Comparison of ENCODE assay signal across 22 mouse cellular contexts in genomic region chr4:62463124-62463523, GRCm38 (mm10). TPM values are rescaled to one million over a fixed set of nuclear protein-coding genes. Genes with fewer than 3 reads are reported as not detected.
"Had no signal": no experiment of that assay in that cellular context is flagged by ENCODE, and none has a peak within 500 bp of the region (broad histone marks: within the 10 kb centered on the region; RNA-seq: fewer than 3 reads in every experiment).

No protein-coding gene starts in this region.

- H3K27me3 ChIP-seq: limb, embryonic 12.5 days; limb, embryonic 15.5 days; midbrain, embryonic 12.5 days; midbrain, embryonic 15.5 days; neural tube, embryonic 12.5 days; neural tube, embryonic 15.5 days; stomach, embryonic 15.5 days had no signal

- H3K36me3 ChIP-seq: neural tube, embryonic 12.5 days; stomach, embryonic 15.5 days had no signal

- H3K9me3 ChIP-seq: limb, embryonic 12.5 days; limb, embryonic 15.5 days; midbrain, embryonic 12.5 days; midbrain, embryonic 15.5 days; neural tube, embryonic 12.5 days; neural tube, embryonic 15.5 days; stomach, embryonic 15.5 days had no signal

- H3K4me3 ChIP-seq: limb, embryonic 12.5 days; limb, embryonic 15.5 days; midbrain, embryonic 12.5 days; midbrain, embryonic 15.5 days; neural tube, embryonic 12.5 days; neural tube, embryonic 15.5 days; stomach, embryonic 15.5 days had no signal

- H3K27ac ChIP-seq: hindbrain, postnatal 0 days; limb, embryonic 12.5 days; limb, embryonic 15.5 days; liver, embryonic 14.5 days; macrophage; midbrain, embryonic 12.5 days; midbrain, embryonic 15.5 days; neural tube, embryonic 12.5 days; neural tube, embryonic 15.5 days; stomach, embryonic 15.5 days had no signal

- ATAC-seq: hindbrain, postnatal 0 days; inflammation-experienced regulatory T-cells, adult 6 months; liver, postnatal 0 days; lung, postnatal 0 days; midbrain, embryonic 15.5 days had no signal

- H3K4me2 ChIP-seq: limb, embryonic 12.5 days; limb, embryonic 15.5 days; liver, embryonic 11.5 days; lung, embryonic 14.5 days; midbrain, embryonic 12.5 days; midbrain, embryonic 15.5 days; neural tube, embryonic 12.5 days; neural tube, embryonic 15.5 days; stomach, embryonic 15.5 days had no signal

- DNase-seq: left cerebral cortex, postnatal 4 days; liver, postnatal 0 days; lung, embryonic 14.5 days; right cerebral cortex, adult 18-20 months; right cerebral cortex, postnatal 14 days; right cerebral cortex, postnatal 4 days; spleen, adult 18-20 months; thymus, adult 18-20 months; thymus, postnatal 36 days had no signal

- H3K4me1 ChIP-seq: limb, embryonic 12.5 days; midbrain, embryonic 12.5 days; midbrain, embryonic 15.5 days; neural tube, embryonic 12.5 days; neural tube, embryonic 15.5 days; stomach, embryonic 15.5 days had no signal

- H3K9ac ChIP-seq: limb, embryonic 12.5 days; limb, embryonic 15.5 days; liver, embryonic 14.5 days; liver, postnatal 0 days; lung, embryonic 14.5 days; midbrain, embryonic 12.5 days; midbrain, embryonic 15.5 days; neural tube, embryonic 12.5 days; neural tube, embryonic 15.5 days; stomach, embryonic 15.5 days had no signal

RNA-seq across cellular contexts. Expression of gene Rnf183, which starts 28.1 kb away (rescaled TPM):
- polyA plus RNA-seq: inflammation-experienced regulatory T-cells, adult 6 months; limb, embryonic 12.5 days; limb, embryonic 15.5 days; liver, embryonic 11.5 days; liver, embryonic 14.5 days; liver, postnatal 0 days; lung, embryonic 14.5 days; lung, postnatal 0 days; macrophage; neural tube, embryonic 12.5 days; stomach, embryonic 15.5 days had no signal
